Mouse (Mus musculus) forebrain, embryonic 11.5 days (tissue): ENCODE results near the gene Klri2. TPM values are rescaled to one million over a fixed set of nuclear protein-coding genes. Genes with fewer than 3 reads are reported as not detected.
"Not testable (repeated sequence)": the region's sequence is repeated elsewhere in the genome, so short reads cannot be mapped to it uniquely, and the experiment has no call there.

ENCODE experiments used
- ATAC-seq: fragments of 200-750 bp; cut with Nextera tagmentation; replicated peaks from 2 replicates; pipeline ENCODE4 v1.8.0; 2017; ENCODE audit warnings: moderate TSS enrichment; ENCODE audit not compliant: low FRiP score
- DNase-seq: peaks from one replicate; pipeline ENCODE4 v3.0.0-alpha.2; 2017; ENCODE audit warnings: low spot score
- H3K27ac ChIP-seq: fragments of 300-500 bp; sonication (generic); 2 replicates; pipeline ENCODE4 v1.5.1; 2014; ENCODE audit warnings: low read depth, low read length
- H3K27me3 ChIP-seq: fragments of 300-500 bp; sonication (generic); 2 replicates; pipeline ENCODE4 v1.6.1; 2014; ENCODE audit warnings: mild to moderate bottlenecking, low read length, mixed read lengths; ENCODE audit not compliant: control insufficient read depth, insufficient read depth
- H3K36me3 ChIP-seq: fragments of 300-500 bp; sonication (generic); 2 replicates; pipeline ENCODE4 v1.6.1; 2014; ENCODE audit warnings: mild to moderate bottlenecking, low read length, moderate library complexity, mixed read lengths; ENCODE audit not compliant: control insufficient read depth, insufficient read depth
- H3K4me1 ChIP-seq: fragments of 300-500 bp; sonication (generic); replicated peaks from 2 replicates; pipeline ENCODE4 v1.6.1; 2014; ENCODE audit warnings: low read length, mixed read lengths; ENCODE audit not compliant: control insufficient read depth, insufficient read depth
- H3K4me2 ChIP-seq: fragments of 300-500 bp; sonication (generic); 2 replicates; pipeline ENCODE4 v1.6.1; 2014; ENCODE audit warnings: low read depth, mild to moderate bottlenecking, low read length, moderate library complexity, mixed read lengths; ENCODE audit not compliant: severe bottlenecking
- H3K4me3 ChIP-seq: fragments of 300-500 bp; sonication (generic); 2 replicates; pipeline ENCODE4 v1.5.1; 2014; ENCODE audit warnings: low read depth, low read length
- H3K9ac ChIP-seq: fragments of 300-500 bp; sonication (generic); 2 replicates; pipeline ENCODE4 v1.6.1; 2014; ENCODE audit warnings: low read length
- H3K9me3 ChIP-seq: fragments of 300-500 bp; sonication (generic); 2 replicates; pipeline ENCODE4 v1.6.1; 2016; ENCODE audit warnings: low read length, mixed read lengths; ENCODE audit not compliant: control insufficient read depth
- WGBS: fragments of 180-500 bp; shearing (Covaris S2); extraction: QIAGEN DNeasy Blood & Tissue Kit; methylation state at CpG from one replicate; pipeline ENCODE4 v1.1.7; 2014; 5-methylcytosine and 5-hydroxymethylcytosine counted together
- microRNA-seq: library from miRNA; unstranded; fragments of <30 nt; microRNA quantifications from one replicate; pipeline ENCODE4, GENCODE M21; 2016; ENCODE audit not compliant: insufficient number of aligned reads
- polyA plus RNA-seq: library from polyadenylated mRNA; unstranded; fragments of >200 nt; fragmentation: Nextera tagmentation; extraction: Ambion mirVana; gene quantifications from 2 replicates; pipeline ENCODE4 v1.2.1, GENCODE M21; 2014

Klri2 gene
- polyA plus RNA-seq, 1 experiment from 2014 or later = not detected

DNA sequence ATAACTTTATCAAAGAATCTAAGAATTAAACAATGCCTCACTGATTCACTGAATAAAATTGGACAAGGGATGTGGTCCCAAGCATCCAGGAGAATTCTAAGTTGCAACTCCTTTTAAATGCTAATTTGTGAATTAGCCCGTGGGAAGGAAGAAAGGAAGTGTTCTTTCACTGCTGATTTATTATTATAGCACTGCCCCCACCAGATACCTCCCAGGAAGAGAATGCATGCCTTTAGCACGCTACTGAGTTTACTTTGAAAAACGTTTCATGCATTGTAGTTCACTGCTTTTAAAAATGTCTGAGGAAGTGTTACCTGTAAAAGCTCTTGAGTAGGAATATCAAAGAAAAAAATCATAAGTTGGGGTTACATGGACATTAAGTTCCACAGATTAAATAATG lies 19.8 kb downstream of the Klri2 start:
- Histone ChIP-seq H3K4me1 (no peaks in the 10 kb centered on the region), H3K27ac (no peak overlapping the region), H3K36me3 (no peaks in the 10 kb centered on the region), H3K9ac (no peak overlapping the region), H3K4me3 (no peak overlapping the region), H3K9me3 (no peaks in the 10 kb centered on the region), H3K4me2 (no peak overlapping the region), H3K27me3 (no peaks in the 10 kb centered on the region)
- ATAC-seq (peak; percentile 23; the same call in 1 of the 2 replicates), DNase-seq (no peak)
- WGBS = 33% methylated on average over 3 of the region's 3 CpGs

DNA sequence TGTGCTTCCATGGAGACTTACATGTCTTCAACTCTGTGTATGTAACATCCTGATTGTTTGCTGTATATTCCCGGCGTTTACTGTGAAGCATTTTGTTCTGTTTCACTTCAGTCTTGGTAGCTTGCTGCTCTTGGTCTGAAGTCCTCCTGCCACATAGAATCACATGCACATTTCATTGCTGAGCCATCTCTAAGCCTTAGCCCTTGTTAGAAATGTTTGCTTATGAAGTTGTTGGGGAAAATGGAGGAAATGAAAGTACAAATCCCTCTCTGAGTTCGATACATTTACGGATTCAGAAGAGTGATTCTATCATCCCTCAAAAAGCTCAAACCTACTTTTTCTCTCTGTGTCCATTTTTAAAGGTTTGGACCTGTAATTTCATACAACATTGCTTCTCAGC lies 23.3 kb downstream of the Klri2 start, which contains the start of gene Klri1:
TSS of gene Klri1 (minus strand) at position 101 of the 400 bp plus-strand sequence.
- ATAC-seq (no peak), DNase-seq (no peak)
- WGBS = 94% methylated on average over 4 of the region's 4 CpGs

DNA sequence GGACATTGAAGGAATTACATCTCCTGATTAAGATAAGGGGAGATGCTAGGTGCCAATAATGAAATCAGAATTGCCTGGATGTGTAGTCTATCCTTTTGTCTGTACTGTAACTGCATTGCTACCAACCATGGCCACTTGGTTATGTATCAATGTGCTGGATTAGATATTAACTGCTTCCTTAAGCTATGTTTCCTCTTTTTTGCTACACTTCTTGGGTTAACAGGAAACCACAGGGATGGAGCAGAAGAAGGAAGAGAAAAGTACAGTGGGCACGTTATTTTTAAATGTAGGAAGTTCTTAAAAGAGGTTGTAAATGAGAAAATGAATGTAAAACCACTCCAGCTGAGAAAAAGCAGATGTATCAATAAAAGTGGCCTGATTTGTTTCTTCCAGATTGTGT lies 26.7 kb downstream of the Klri2 start:
- H3K9ac ChIP-seq = no peak overlapping the region
- no peak overlapping the region for H3K4me2 ChIP-seq
- DNase-seq (no peak), ATAC-seq (no peak)
- no peaks in the 10 kb centered on the region for H3K27me3 ChIP-seq
- 55% methylated on average over 1 of the region's 1 CpGs for WGBS
- H3K4me3 ChIP-seq = no peak overlapping the region
- no peaks in the 10 kb centered on the region for H3K36me3 ChIP-seq
- H3K27ac ChIP-seq = no peak overlapping the region
- no peaks in the 10 kb centered on the region for H3K4me1 ChIP-seq
- H3K9me3 ChIP-seq = no peaks in the 10 kb centered on the region

More for the DNA sequence above, 23.3 kb downstream of the Klri2 start, which contains the start of gene Klri1:
- no peak within 1 kb of the TSS for H3K9ac ChIP-seq
- no peak within 1 kb of the TSS for H3K27ac ChIP-seq
- H3K4me3 ChIP-seq = no peak within 1 kb of the TSS
- no peaks in the 10 kb centered on the region for H3K27me3 ChIP-seq
- H3K9me3 ChIP-seq = no peaks in the 10 kb centered on the region
- no peak within 1 kb of the TSS for H3K4me2 ChIP-seq
- no peaks in the 10 kb centered on the region for H3K36me3 ChIP-seq
- no peaks in the 10 kb centered on the region for H3K4me1 ChIP-seq

DNA sequence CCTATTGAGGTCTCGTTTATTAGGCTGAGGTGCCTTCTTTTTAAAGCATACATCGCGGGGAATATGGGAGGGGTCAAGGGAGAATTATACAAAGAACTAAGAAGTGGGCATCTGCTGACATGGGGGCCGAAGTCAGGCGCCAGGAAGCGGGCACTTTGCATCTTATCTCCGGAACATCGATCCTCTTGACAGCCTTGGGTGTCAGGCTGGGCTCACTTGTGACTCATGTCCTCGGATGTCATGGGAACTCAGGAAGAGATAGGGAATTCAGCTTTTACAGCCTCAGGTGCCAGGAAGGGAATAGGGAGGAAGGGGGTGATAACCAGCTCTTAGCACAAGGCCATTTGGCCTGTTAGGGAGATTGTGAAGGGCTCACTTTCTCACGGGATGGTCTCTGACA lies 48.8 kb downstream of the Klri2 start:
- DNase-seq, H3K27me3 ChIP-seq, H3K9ac ChIP-seq, H3K36me3 ChIP-seq, H3K9me3 ChIP-seq, ATAC-seq, H3K4me1 ChIP-seq, H3K4me2 ChIP-seq, H3K27ac ChIP-seq, H3K4me3 ChIP-seq: not testable (repeated sequence)
- 83% methylated on average over 10 of the region's 10 CpGs for WGBS

DNA sequence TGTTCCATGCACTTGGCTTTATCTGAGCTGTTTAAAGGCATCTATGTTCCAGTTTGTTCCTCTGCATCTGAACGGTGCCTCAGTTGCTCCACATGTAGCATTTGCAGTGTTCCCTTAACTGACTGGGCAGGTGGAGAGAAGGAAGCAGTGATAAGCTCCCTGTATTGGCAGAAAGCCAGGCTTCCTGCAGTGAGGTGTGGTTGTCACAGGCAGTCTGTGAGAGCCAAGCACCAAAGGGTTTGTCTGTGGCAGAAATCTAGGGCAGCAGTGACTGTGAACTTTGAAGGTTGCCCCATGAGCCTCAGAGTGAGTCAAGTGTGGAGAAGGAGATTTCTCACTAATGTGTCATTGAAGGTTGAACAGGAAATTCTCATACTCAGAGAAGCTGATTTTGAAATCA lies 59.9 kb downstream of the Klri2 start:
- no peak overlapping the region for H3K4me2 ChIP-seq
- no peaks in the 10 kb centered on the region for H3K27me3 ChIP-seq
- H3K4me3 ChIP-seq = no peak overlapping the region
- H3K9ac ChIP-seq = no peak overlapping the region
- WGBS = 89% methylated on average over 1 of the region's 1 CpGs
- ATAC-seq (no peak), DNase-seq (no peak)
- no peaks in the 10 kb centered on the region for H3K36me3 ChIP-seq
- H3K9me3 ChIP-seq = no peaks in the 10 kb centered on the region
- no peak overlapping the region for H3K27ac ChIP-seq
- no peaks in the 10 kb centered on the region for H3K4me1 ChIP-seq

Small RNAs within 50 kb of the gene (microRNA-seq; reads per million reads assigned to microRNA genes)
- not detected for gene Mir680-1

Other genes with a start within 250 kb of the Klri2 start
- gene Olr1, start 233.3 kb downstream of the Klri2 start, polyA plus RNA-seq = not detected in 2 replicates
- gene Tmem52b, start 227.9 kb downstream of the Klri2 start, polyA plus RNA-seq = not detected in 2 replicates
- 21.5 and 22.4 TPM in 2 replicates for gene Gabarapl1, start 207.3 kb downstream of the Klri2 start, polyA plus RNA-seq
- not detected in 2 replicates for gene Klre1, start 162.6 kb downstream of the Klri2 start, polyA plus RNA-seq
- gene Klrd1, start 148.7 kb downstream of the Klri2 start, polyA plus RNA-seq = not detected in 2 replicates
- gene Klrk1, start 116.6 kb downstream of the Klri2 start, polyA plus RNA-seq = 0.16 and 0.23 TPM in 2 replicates
- not detected in 2 replicates for gene Klrc3, start 97.1 kb downstream of the Klri2 start, polyA plus RNA-seq
- gene Klrc2, start 79.8 kb downstream of the Klri2 start, polyA plus RNA-seq = not detected in 2 replicates
- gene Klrc1, start 61.5 kb downstream of the Klri2 start, polyA plus RNA-seq = not detected in 2 replicates
- not detected in 2 replicates for gene Klri1, start 23.4 kb downstream of the Klri2 start, polyA plus RNA-seq
- not detected in 2 replicates for gene Gm156, start 43.8 kb upstream of the Klri2 start, polyA plus RNA-seq
- gene Gm17631, start 122.2 kb upstream of the Klri2 start, polyA plus RNA-seq = not detected in 2 replicates
- gene Klra17, start 136.2 kb upstream of the Klri2 start, polyA plus RNA-seq = not detected in 2 replicates
- gene Klra5, start 177.2 kb upstream of the Klri2 start, polyA plus RNA-seq = not detected in 2 replicates